Mouse (Mus musculus): ENCODE data around the gene Cdc20b.

GRCm38 (mm10) chr13:113000090-113000489 lies 34.8 kb upstream of the Cdc20b start:
- TF ChIP-seq CEBPB (IDR thresholded peaks at IDR 0.05; ENCODE audit: insufficient read depth, poor library complexity, severe bottlenecking) (no peak), POLR2A (IDR thresholded peaks at IDR 0.05; ENCODE audit: insufficient read length, low read depth) (no peak)

Measured in myocyte (in vitro differentiated cells).